Mouse (Mus musculus) MEL (cell line): Measurements from ENCODE around the gene Olfr558. TPM values are rescaled to one million over a fixed set of nuclear protein-coding genes. Genes with fewer than 3 reads are reported as not detected.

Experiments used
- DNase-seq: peaks from one replicate; pipeline ENCODE4 v3.0.0; 2011; ENCODE audit warnings: low read depth, low spot score
- H3K27ac ChIP-seq: 2 replicates; pipeline ENCODE4 v1.5.1; 2012; ENCODE audit warnings: low read depth, mild to moderate bottlenecking, control low read depth, low read length, moderate library complexity; ENCODE audit not compliant: control insufficient read depth
- H3K27me3 ChIP-seq, 2 experiments: fragments of 150-350 bp in 1 of 2; sonication (generic) in 1 of 2; 2 replicates each; pipeline ENCODE4 v1.6.1; 2012; ENCODE audit warnings: low read length in 2 of 2, mild to moderate bottlenecking in 2 of 2, improper control_type of control experiment in 1 of 2, moderate library complexity in 1 of 2; ENCODE audit not compliant: insufficient read depth in 2 of 2, control insufficient read depth in 1 of 2
- H3K36me3 ChIP-seq, 2 experiments: 2 replicates each; pipeline ENCODE4 v1.6.1; 2012 to 2014; ENCODE audit warnings: low read length in 2 of 2, improper control_type of control experiment in 1 of 2, inconsistent platforms in 1 of 2, mild to moderate bottlenecking in 1 of 2; ENCODE audit not compliant: insufficient read depth in 2 of 2, control insufficient read depth in 1 of 2
- H3K4me1 ChIP-seq, 2 experiments: fragments of 150-350 bp in 1 of 2; sonication (generic) in 1 of 2; 2 replicates each; pipeline ENCODE4 v1.6.1; 2012; ENCODE audit warnings: low read length in 2 of 2, improper control_type of control experiment in 1 of 2, mild to moderate bottlenecking in 1 of 2; ENCODE audit not compliant: insufficient read depth in 2 of 2, control insufficient read depth in 1 of 2
- H3K4me3 ChIP-seq, 2 experiments: fragments of 150-350 bp in 1 of 2; sonication (generic) in 1 of 2; 2 replicates each; pipeline ENCODE4 v1.5.1; 2012; ENCODE audit warnings: low read depth in 2 of 2, low read length in 2 of 2, mild to moderate bottlenecking in 2 of 2, moderate library complexity in 2 of 2, control low read depth in 1 of 2, improper control_type of control experiment in 1 of 2; ENCODE audit not compliant: control insufficient read depth in 1 of 2, insufficient read depth in 1 of 2
- H3K79me2 ChIP-seq: 2 replicates; pipeline ENCODE4 v1.6.1; 2012; ENCODE audit warnings: mild to moderate bottlenecking, low read length, moderate library complexity; ENCODE audit not compliant: control insufficient read depth, poor library complexity, insufficient read depth
- H3K9ac ChIP-seq: 2 replicates; pipeline ENCODE4 v1.6.1; 2012; ENCODE audit warnings: low read depth, mild to moderate bottlenecking, control low read depth, low read length, moderate library complexity; ENCODE audit not compliant: control insufficient read depth, poor library complexity, severe bottlenecking
- H3K9me3 ChIP-seq: fragments of 150-350 bp; sonication (generic); replicated peaks from 2 replicates; pipeline ENCODE4 v1.6.1; 2012; ENCODE audit warnings: mild to moderate bottlenecking, low read length, improper control_type of control experiment, moderate library complexity; ENCODE audit not compliant: insufficient read depth
- BHLHE40 ChIP-seq: IDR thresholded peaks from 2 replicates; pipeline ENCODE4 v1.6.1; 2012; ENCODE audit warnings: low read depth, mild to moderate bottlenecking, inconsistent platforms, low read length, improper control_type of control experiment, borderline replicate concordance
- CHD1 ChIP-seq: IDR thresholded peaks from 2 replicates; pipeline ENCODE4 v1.6.1; 2012; ENCODE audit warnings: low read depth, mild to moderate bottlenecking, inconsistent platforms, low read length, improper control_type of control experiment
- ELF1 ChIP-seq: IDR thresholded peaks from 2 replicates; pipeline ENCODE4 v1.6.1; 2014; ENCODE audit warnings: low read depth, mild to moderate bottlenecking, inconsistent platforms, low read length, improper control_type of control experiment, moderate library complexity
- ETS1 ChIP-seq: IDR thresholded peaks from 2 replicates; pipeline ENCODE4 v1.6.1; 2012; ENCODE audit warnings: low read depth, mild to moderate bottlenecking, inconsistent platforms, low read length, improper control_type of control experiment, moderate library complexity
- GABPA ChIP-seq: IDR thresholded peaks from 2 replicates; pipeline ENCODE4 v1.6.1; 2012; ENCODE audit warnings: low read depth, mild to moderate bottlenecking, inconsistent platforms, low read length, improper control_type of control experiment, moderate library complexity
- HCFC1 ChIP-seq: IDR thresholded peaks from 2 replicates; pipeline ENCODE4 v1.6.1; 2012; ENCODE audit warnings: low read depth, mild to moderate bottlenecking, inconsistent platforms, low read length, improper control_type of control experiment, moderate library complexity
- JUND ChIP-seq: IDR thresholded peaks from 2 replicates; pipeline ENCODE4 v1.6.1; 2011; ENCODE audit warnings: low read depth, mild to moderate bottlenecking, improper control_type of control experiment, low read length
- KAT2A ChIP-seq: conservative IDR thresholded peaks from 2 replicates; pipeline ENCODE4 v1.6.1; 2012; ENCODE audit warnings: low read depth, low read length, improper control_type of control experiment, inconsistent platforms
- MAX ChIP-seq: IDR thresholded peaks from 2 replicates; pipeline ENCODE4 v1.6.1; 2011; ENCODE audit warnings: low read length, improper control_type of control experiment
- MAZ ChIP-seq: IDR thresholded peaks from 2 replicates; pipeline ENCODE4 v1.6.1; 2012; ENCODE audit warnings: low read depth, mild to moderate bottlenecking, inconsistent platforms, low read length, improper control_type of control experiment
- MEF2A ChIP-seq: IDR thresholded peaks from 2 replicates; pipeline ENCODE4 v1.6.1; 2014; ENCODE audit warnings: low read depth, mild to moderate bottlenecking, inconsistent platforms, low read length, improper control_type of control experiment; ENCODE audit not compliant: poor library complexity, insufficient replicate concordance, severe bottlenecking; ENCODE audit errors: extremely low read depth
- MXI1 ChIP-seq: IDR thresholded peaks from 2 replicates; pipeline ENCODE4 v1.6.1; 2011; ENCODE audit warnings: mild to moderate bottlenecking, low read depth, low read length, improper control_type of control experiment
- MYB ChIP-seq: IDR thresholded peaks from 2 replicates; pipeline ENCODE4 v1.6.1; 2011; ENCODE audit warnings: mild to moderate bottlenecking, low read depth, low read length, improper control_type of control experiment
- MYC ChIP-seq: IDR thresholded peaks from 2 replicates; pipeline ENCODE4 v1.6.1; 2011; ENCODE audit warnings: low read depth, mild to moderate bottlenecking, low read length, improper control_type of control experiment, moderate library complexity
- NELFE ChIP-seq: IDR thresholded peaks from 2 replicates; pipeline ENCODE4 v1.6.1; 2011; ENCODE audit warnings: low read depth, low read length, improper control_type of control experiment
- NRF1 ChIP-seq: IDR thresholded peaks from 2 replicates; pipeline ENCODE4 v1.6.1; 2014; ENCODE audit warnings: low read depth, mild to moderate bottlenecking, inconsistent platforms, low read length, improper control_type of control experiment, moderate library complexity; ENCODE audit not compliant: poor library complexity, insufficient read depth, severe bottlenecking
- POLR2A ChIP-seq, 2 experiments: IDR thresholded peaks; 2 replicates each; pipeline ENCODE4 v1.6.1; 2011 to 2012; ENCODE audit warnings: low read length in 2 of 2, mild to moderate bottlenecking in 2 of 2, control low read depth in 1 of 2, improper control_type of control experiment in 1 of 2, low read depth in 1 of 2, moderate library complexity in 1 of 2; ENCODE audit not compliant: control insufficient read depth in 1 of 2, insufficient read depth in 1 of 2, poor library complexity in 1 of 2
- POLR2AphosphoS2 ChIP-seq: IDR thresholded peaks from 2 replicates; pipeline ENCODE4 v1.6.1; 2011; ENCODE audit warnings: low read length, improper control_type of control experiment
- POLR2AphosphoS5 ChIP-seq: IDR thresholded peaks from 2 replicates; pipeline ENCODE4 v1.6.1; 2012; ENCODE audit warnings: low read depth, borderline replicate concordance, mild to moderate bottlenecking, inconsistent platforms, low read length, moderate library complexity, mixed read lengths
- RAD21 ChIP-seq: IDR thresholded peaks from 2 replicates; pipeline ENCODE4 v1.6.1; 2011; ENCODE audit warnings: mild to moderate bottlenecking, low read depth, low read length, improper control_type of control experiment
- RCOR1 ChIP-seq: IDR thresholded peaks from 2 replicates; pipeline ENCODE4 v1.6.1; 2012; ENCODE audit warnings: low read depth, mild to moderate bottlenecking, inconsistent platforms, low read length, improper control_type of control experiment
- SIN3A ChIP-seq: IDR thresholded peaks from 2 replicates; pipeline ENCODE4 v1.6.1; 2012; ENCODE audit warnings: low read length, improper control_type of control experiment, inconsistent platforms
- SMC3 ChIP-seq: IDR thresholded peaks from 2 replicates; pipeline ENCODE4 v1.6.1; 2011; ENCODE audit warnings: low read depth, low read length, improper control_type of control experiment
- TAL1 ChIP-seq: IDR thresholded peaks from 2 replicates; pipeline ENCODE4 v1.6.1; 2012; ENCODE audit warnings: mild to moderate bottlenecking, inconsistent platforms, low read length, moderate library complexity, mixed read lengths
- USF1 ChIP-seq: IDR thresholded peaks from 2 replicates; pipeline ENCODE4 v1.6.1; 2014; ENCODE audit warnings: low read depth, mild to moderate bottlenecking, inconsistent platforms, low read length, improper control_type of control experiment, moderate library complexity
- ZKSCAN1 ChIP-seq: IDR thresholded peaks from 2 replicates; pipeline ENCODE4 v1.6.1; 2012; ENCODE audit warnings: low read depth, mild to moderate bottlenecking, inconsistent platforms, low read length, improper control_type of control experiment, moderate library complexity
- ZNF384 ChIP-seq: IDR thresholded peaks from 2 replicates; pipeline ENCODE4 v1.6.1; 2012; ENCODE audit warnings: low read depth, mild to moderate bottlenecking, inconsistent platforms, low read length, improper control_type of control experiment
- polyA plus RNA-seq, 2 experiments: library from polyadenylated mRNA; stranded (reverse) in 1 of 2; unstranded in 1 of 2; fragments of >175 nt in 1 of 2; fragments of >200 nt in 1 of 2; gene quantifications; 2 replicates each; pipeline versions ENCODE4 v1.2.1 to v1.2.4; 2012; ENCODE audit warnings: low replicate concordance in 2 of 2, low read depth in 1 of 2; ENCODE audit not compliant: insufficient read length in 2 of 2, insufficient read depth in 1 of 2, missing spikeins in 1 of 2
- total RNA-seq: library from RNA; depleted of rRNA; stranded (reverse); fragments of 300-350 nt; gene quantifications from 2 replicates; pipeline ENCODE4 v1.2.3, GENCODE M21; 2012

The Olfr558 gene
- total and polyA plus RNA-seq, 3 experiments, result not detected

- TF ChIP-seq ETS1, result no peak
- no peak for TF ChIP-seq KAT2A
- TF ChIP-seq RAD21, result no peak
- TF ChIP-seq ELF1, result no peak
- no peak for TF ChIP-seq POLR2AphosphoS2
- TF ChIP-seq MAZ, result no peak
- no peak for TF ChIP-seq JUND
- TF ChIP-seq CHD1, result no peak
- TF ChIP-seq NRF1, result no peak
- TF ChIP-seq MYB, result no peak
- TF ChIP-seq USF1, result no peak
- TF ChIP-seq RCOR1, result no peak
- no peak for TF ChIP-seq HCFC1
- TF ChIP-seq TAL1, result no peak
- TF ChIP-seq GABPA, result no peak
- H3K36me3 ChIP-seq, result no peaks in the 10 kb centered on the region
- H3K4me3 ChIP-seq, result no peak within 1 kb of the TSS
- H3K27me3 ChIP-seq, result no peaks in the 10 kb centered on the region
- H3K9me3 ChIP-seq, result no peaks in the 10 kb centered on the region
- no peak within 1 kb of the TSS for H3K9ac ChIP-seq
- DNase-seq, result no peak
- no peak within 1 kb of the TSS for H3K27ac ChIP-seq
- H3K4me1 ChIP-seq, result no peaks in the 10 kb centered on the region
- no peaks in the 10 kb centered on the region for H3K79me2 ChIP-seq
Measured at GRCm38 (mm10) chr7:102727391-102727790, 25.4 kb downstream of the Olfr558 start, which contains the start of gene Olfr559. TSS of gene Olfr559 (minus strand) at chr7:102727491.

GRCm38 (mm10) chr7:102733793-102734192, 31.8 kb downstream of the Olfr558 start:
- Histone ChIP-seq H3K36me3 (no peaks in the 10 kb centered on the region), H3K27me3 (no peaks in the 10 kb centered on the region)
- no peak for TF ChIP-seq SMC3
- TF ChIP-seq ETS1, result no peak
- no peak for TF ChIP-seq POLR2A (IDR thresholded peaks at IDR 0.05; ENCODE audit: control insufficient read depth in 1 of 2, insufficient read depth in 1 of 2, low read depth in 1 of 2, low read length in 2 of 2, poor library complexity in 1 of 2)
- no peak for TF ChIP-seq MAX
- TF ChIP-seq MEF2A, result no peak
- no peak for TF ChIP-seq BHLHE40
- TF ChIP-seq SIN3A, result no peak
- no peak for TF ChIP-seq ZNF384
- no peak for TF ChIP-seq KAT2A
- TF ChIP-seq USF1, result no peak
- no peak for TF ChIP-seq CHD1
- no peak for TF ChIP-seq POLR2AphosphoS2
- TF ChIP-seq NELFE, result no peak
- no peak for TF ChIP-seq MXI1
- no peak for TF ChIP-seq MYC
- no peak for TF ChIP-seq ZKSCAN1
- TF ChIP-seq NRF1, result no peak
- no peak for TF ChIP-seq POLR2AphosphoS5
- TF ChIP-seq GABPA, result no peak
- TF ChIP-seq, all 39 proteins: peak for 0
- Histone ChIP-seq H3K9ac (no peak overlapping the region), H3K4me1 (no peaks in the 10 kb centered on the region), H3K27ac (no peak overlapping the region), H3K9me3 (no peaks in the 10 kb centered on the region), H3K79me2 (no peaks in the 10 kb centered on the region), H3K4me3 (no peak overlapping the region)
- DNase-seq, result no peak
